Mouse (Mus musculus) limb, embryonic 15.5 days (tissue): ENCODE measurements around the gene Slc4a10. TPM values are rescaled to one million over a fixed set of nuclear protein-coding genes. Genes with fewer than 3 reads are reported as not detected.

Source experiments
- ATAC-seq: fragments of 200-750 bp; cut with Nextera tagmentation; 2 replicates; pipeline ENCODE4 v1.8.0; 2017; ENCODE audit warnings: low read depth, moderate TSS enrichment; ENCODE audit not compliant: insufficient number of reproducible peaks, low FRiP score, low TSS enrichment
- H3K27ac ChIP-seq: fragments of 300-500 bp; sonication (generic); 2 replicates; pipeline ENCODE4 v1.5.1; 2015; ENCODE audit warnings: moderate library complexity, mild to moderate bottlenecking, inconsistent platforms
- H3K27me3 ChIP-seq: fragments of 300-500 bp; sonication (generic); 2 replicates; pipeline ENCODE4 v1.6.1; 2015; ENCODE audit warnings: inconsistent platforms
- H3K36me3 ChIP-seq: fragments of 300-500 bp; sonication (generic); 2 replicates; pipeline ENCODE4 v1.6.1; 2015; ENCODE audit warnings: inconsistent platforms
- H3K4me1 ChIP-seq: fragments of 300-500 bp; sonication (generic); 2 replicates; pipeline ENCODE4 v1.6.1; 2015; ENCODE audit warnings: inconsistent platforms
- H3K4me2 ChIP-seq: fragments of 300-500 bp; sonication (generic); 2 replicates; pipeline ENCODE4 v1.6.1; 2015; ENCODE audit warnings: mild to moderate bottlenecking, inconsistent platforms
- H3K4me3 ChIP-seq: fragments of 300-500 bp; sonication (generic); 2 replicates; pipeline ENCODE4 v1.5.1; 2015; ENCODE audit warnings: mild to moderate bottlenecking, inconsistent platforms
- H3K9ac ChIP-seq: fragments of 300-500 bp; sonication (generic); 2 replicates; pipeline ENCODE4 v1.6.1; 2015; ENCODE audit warnings: inconsistent platforms
- H3K9me3 ChIP-seq: fragments of 300-500 bp; sonication (generic); 2 replicates; pipeline ENCODE4 v1.6.1; 2016; ENCODE audit warnings: inconsistent platforms
- WGBS: fragments of 180-500 bp; shearing (Covaris S2); methylation state at CpG from one replicate; pipeline ENCODE4 v1.1.7; 2015; 5-methylcytosine and 5-hydroxymethylcytosine counted together
- polyA plus RNA-seq: library from polyadenylated mRNA; unstranded; fragments of >200 nt; fragmentation: Nextera tagmentation; extraction: Ambion mirVana; gene quantifications from 2 replicates; pipeline ENCODE4 v1.2.1, GENCODE M21; 2015

The Slc4a10 gene
- polyA plus RNA-seq, 1 experiment from 2014 or later: 0.41 TPM

GRCm38 (mm10) chr2:62357259-62357658, 311.0 kb downstream of the Slc4a10 start:
- Histone ChIP-seq H3K9me3 (no peaks in the 10 kb centered on the region), H3K27me3 (no peaks in the 10 kb centered on the region), H3K9ac (no peak overlapping the region), H3K4me2 (no peak overlapping the region), H3K27ac (no peak overlapping the region), H3K36me3 (no peaks in the 10 kb centered on the region), H3K4me3 (no peak overlapping the region), H3K4me1 (no peaks in the 10 kb centered on the region)
- no peak for ATAC-seq
- WGBS: 92% methylated on average over 7 of the region's 7 CpGs

GRCm38 (mm10) chr2:62360872-62361271, 314.6 kb downstream of the Slc4a10 start:
- 81% methylated on average over 6 of the region's 6 CpGs for WGBS
- Histone ChIP-seq H3K9ac (no peak overlapping the region), H3K4me1 (no peaks in the 10 kb centered on the region), H3K27me3 (no peaks in the 10 kb centered on the region), H3K9me3 (no peaks in the 10 kb centered on the region), H3K4me2 (no peak overlapping the region), H3K27ac (no peak overlapping the region), H3K36me3 (no peaks in the 10 kb centered on the region), H3K4me3 (no peak overlapping the region)
- ATAC-seq: no peak

DNA sequence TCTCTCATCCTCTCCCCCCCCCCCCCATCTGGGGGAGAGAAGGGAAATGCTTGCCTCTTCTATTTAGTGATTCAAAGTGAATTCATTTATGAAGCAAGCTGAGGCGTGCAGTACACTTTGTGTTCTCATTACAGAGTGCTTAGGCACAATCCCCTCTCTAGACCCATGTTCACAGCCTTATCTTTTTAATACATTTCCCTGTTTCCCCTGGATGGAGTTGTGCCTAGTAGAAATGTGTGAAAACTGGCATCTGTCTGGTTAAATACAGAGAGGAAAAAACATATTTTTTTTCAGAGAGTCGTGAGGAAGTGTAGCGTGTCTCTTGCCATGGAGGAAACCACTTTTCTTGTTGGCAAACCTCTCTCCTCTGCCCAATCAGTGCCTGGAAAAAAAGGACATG, 315.3 kb downstream of the Slc4a10 start:
- H3K9ac ChIP-seq: no peak overlapping the region
- H3K27ac ChIP-seq: no peak overlapping the region
- H3K4me3 ChIP-seq: no peak overlapping the region
- no peaks in the 10 kb centered on the region for H3K36me3 ChIP-seq
- no peak overlapping the region for H3K4me2 ChIP-seq
- H3K9me3 ChIP-seq: no peaks in the 10 kb centered on the region
- ATAC-seq: no peak
- WGBS: 67% methylated on average over 3 of the region's 3 CpGs
- H3K4me1 ChIP-seq: no peaks in the 10 kb centered on the region
- no peaks in the 10 kb centered on the region for H3K27me3 ChIP-seq

DNA sequence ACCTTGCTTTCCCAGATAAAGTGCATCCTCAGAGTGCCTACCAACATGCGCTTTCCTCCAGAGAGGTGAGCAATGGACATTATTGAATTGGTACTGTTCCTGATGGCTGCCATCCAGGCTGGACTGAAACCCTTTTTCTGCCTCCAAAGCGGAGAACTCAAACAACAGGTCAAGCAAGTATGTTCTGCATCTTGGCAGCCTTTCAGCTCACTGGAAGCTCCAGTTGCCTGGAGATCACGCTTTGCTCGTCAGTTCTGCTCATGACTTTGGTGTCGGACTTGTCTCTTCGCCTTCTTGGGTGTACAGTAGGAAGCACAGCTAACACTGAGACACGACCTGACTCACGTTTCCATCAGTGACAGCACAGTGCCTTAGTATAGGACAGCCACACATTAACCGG, 315.9 kb downstream of the Slc4a10 start:
- H3K9me3 ChIP-seq: no peaks in the 10 kb centered on the region
- no peaks in the 10 kb centered on the region for H3K36me3 ChIP-seq
- H3K4me3 ChIP-seq: no peak overlapping the region
- no peak overlapping the region for H3K9ac ChIP-seq
- no peak for ATAC-seq
- H3K4me1 ChIP-seq: no peaks in the 10 kb centered on the region
- 78% methylated on average over 9 of the region's 9 CpGs for WGBS
- H3K4me2 ChIP-seq: no peak overlapping the region
- H3K27ac ChIP-seq: no peak overlapping the region
- no peaks in the 10 kb centered on the region for H3K27me3 ChIP-seq

DNA sequence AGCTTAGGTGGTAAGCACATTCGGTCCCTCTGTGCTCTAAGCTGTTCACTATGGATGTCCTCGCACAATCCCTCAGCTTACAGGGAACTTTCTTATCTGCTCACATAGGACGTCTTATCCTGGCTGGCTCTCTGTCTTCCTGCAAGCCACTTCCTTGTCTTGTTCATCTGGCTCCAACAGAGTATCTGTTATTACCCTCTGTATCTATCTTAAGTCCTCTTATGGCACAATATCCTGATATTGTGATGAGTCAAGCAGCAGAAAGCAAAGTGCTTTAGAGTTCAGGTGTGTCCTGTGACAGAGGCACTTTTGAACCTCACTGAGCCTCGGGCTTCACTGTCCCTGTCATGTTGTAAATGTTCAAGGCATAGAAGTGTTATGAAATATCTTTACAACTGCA, 317.3 kb downstream of the Slc4a10 start:
- Histone ChIP-seq H3K27me3 (no peaks in the 10 kb centered on the region), H3K4me1 (no peaks in the 10 kb centered on the region), H3K36me3 (no peaks in the 10 kb centered on the region), H3K27ac (no peak overlapping the region), H3K4me3 (no peak overlapping the region), H3K9me3 (no peaks in the 10 kb centered on the region), H3K4me2 (no peak overlapping the region), H3K9ac (no peak overlapping the region)
- no peak for ATAC-seq
- 79% methylated on average over 4 of the region's 4 CpGs for WGBS

GRCm38 (mm10) chr2:62368349-62369053, 322.2 kb downstream of the Slc4a10 start:
- no peaks in the 10 kb centered on the region for H3K27me3 ChIP-seq
- WGBS: 58% methylated on average over 5 of the region's 5 CpGs
- H3K4me3 ChIP-seq: no peak overlapping the region
- H3K4me1 ChIP-seq: no peaks in the 10 kb centered on the region
- H3K36me3 ChIP-seq: no peaks in the 10 kb centered on the region
- H3K27ac ChIP-seq: no peak overlapping the region
- no peak for ATAC-seq
- no peak overlapping the region for H3K4me2 ChIP-seq
- H3K9me3 ChIP-seq: no peaks in the 10 kb centered on the region
- no peak overlapping the region for H3K9ac ChIP-seq

GRCm38 (mm10) chr2:62370048-62370447, 323.8 kb downstream of the Slc4a10 start:
- H3K27ac ChIP-seq: no peak overlapping the region
- H3K9me3 ChIP-seq: no peaks in the 10 kb centered on the region
- no peak overlapping the region for H3K9ac ChIP-seq
- 68% methylated on average over 2 of the region's 2 CpGs for WGBS
- ATAC-seq: no peak
- H3K27me3 ChIP-seq: no peaks in the 10 kb centered on the region
- H3K4me3 ChIP-seq: no peak overlapping the region
- H3K4me2 ChIP-seq: no peak overlapping the region
- no peaks in the 10 kb centered on the region for H3K4me1 ChIP-seq
- H3K36me3 ChIP-seq: no peaks in the 10 kb centered on the region

DNA sequence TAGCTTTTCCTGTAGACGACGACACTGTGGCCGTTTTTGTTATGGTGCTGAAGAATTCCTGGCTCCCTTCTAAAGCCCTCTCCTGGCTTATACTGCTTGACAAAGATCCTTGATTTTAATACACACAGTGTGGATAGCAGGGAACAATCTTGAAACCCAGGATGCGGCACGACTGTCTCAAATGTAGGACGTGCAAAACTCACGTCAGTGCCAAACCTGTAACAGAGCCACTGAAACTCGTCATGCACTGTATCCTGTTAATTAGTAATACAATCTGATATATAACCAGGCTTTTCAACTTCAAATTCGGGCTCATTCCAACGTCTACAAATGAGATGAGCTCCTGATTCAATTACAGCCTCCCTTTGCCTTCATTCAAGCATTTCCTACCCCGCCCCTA, 327.4 kb downstream of the Slc4a10 start:
- Histone ChIP-seq H3K9me3 (no peaks in the 10 kb centered on the region), H3K4me1 (no peaks in the 10 kb centered on the region), H3K4me3 (no peak overlapping the region), H3K27ac (no peak overlapping the region), H3K4me2 (no peak overlapping the region), H3K9ac (no peak overlapping the region), H3K36me3 (no peaks in the 10 kb centered on the region), H3K27me3 (no peaks in the 10 kb centered on the region)
- 59% methylated on average over 11 of the region's 11 CpGs for WGBS
- no peak for ATAC-seq

Other genes with a start within 250 kb of the Slc4a10 start
- 0.16 and 0.26 TPM in 2 replicates for gene Tbr1, start 243.5 kb upstream of the Slc4a10 start, polyA plus RNA-seq